Mouse (Mus musculus) embryonic facial prominence, embryonic 12.5 days (tissue): ENCODE data around the gene Mrfap1. TPM values are rescaled to one million over a fixed set of nuclear protein-coding genes. Genes with fewer than 3 reads are reported as not detected.

Source experiments
- ATAC-seq: fragments of 200-750 bp; cut with Nextera tagmentation; 2 replicates; pipeline ENCODE4 v1.8.0; 2017; ENCODE audit not compliant: insufficient number of reproducible peaks, insufficient read depth, low FRiP score, low TSS enrichment
- H3K27ac ChIP-seq: fragments of 300-500 bp; sonication (generic); 2 replicates; pipeline ENCODE4 v1.5.1; 2016; ENCODE audit warnings: mild to moderate bottlenecking
- H3K27me3 ChIP-seq: fragments of 300-500 bp; sonication (generic); 2 replicates; pipeline ENCODE4 v1.6.1; 2016; ENCODE audit warnings: mild to moderate bottlenecking, moderate library complexity
- H3K36me3 ChIP-seq: fragments of 300-500 bp; sonication (generic); 2 replicates; pipeline ENCODE4 v1.6.1; 2016; ENCODE audit warnings: mild to moderate bottlenecking
- H3K4me1 ChIP-seq: fragments of 300-500 bp; sonication (generic); 2 replicates; pipeline ENCODE4 v1.6.1; 2016
- H3K4me2 ChIP-seq: fragments of 300-500 bp; sonication (generic); replicated peaks from 2 replicates; pipeline ENCODE4 v1.6.1; 2016; ENCODE audit warnings: mild to moderate bottlenecking, moderate library complexity
- H3K4me3 ChIP-seq: fragments of 300-500 bp; sonication (generic); 2 replicates; pipeline ENCODE4 v1.5.1; 2016; ENCODE audit warnings: mild to moderate bottlenecking
- H3K9ac ChIP-seq: fragments of 300-500 bp; sonication (generic); 2 replicates; pipeline ENCODE4 v1.6.1; 2016; ENCODE audit warnings: mild to moderate bottlenecking, moderate library complexity
- H3K9me3 ChIP-seq: fragments of 300-500 bp; sonication (generic); 2 replicates; pipeline ENCODE4 v1.6.1; 2016; ENCODE audit warnings: mild to moderate bottlenecking, moderate library complexity
- WGBS: fragments of 180-500 bp; shearing (Covaris S2); methylation state at CpG from one replicate; pipeline ENCODE4 v1.1.7; 2016; 5-methylcytosine and 5-hydroxymethylcytosine counted together
- polyA plus RNA-seq: library from polyadenylated mRNA; unstranded; fragments of >200 nt; fragmentation: Nextera tagmentation; extraction: Ambion mirVana; gene quantifications from 2 replicates; pipeline ENCODE4 v1.2.1, GENCODE M21; 2016

The Mrfap1 gene
- polyA plus RNA-seq, 1 experiment from 2014 or later, result 717 TPM

GRCm38 (mm10) chr5:36748536-36749061 lies 48.0 kb downstream of the Mrfap1 start, which contains the start of gene Bloc1s4:
Gene Bloc1s4, minus strand, starts transcription at chr5:36748650.
- no peaks in the 10 kb centered on the region for H3K36me3 ChIP-seq
- WGBS, result 4% methylated on average over 31 of the region's 31 CpGs
- no peaks in the 10 kb centered on the region for H3K27me3 ChIP-seq
- 0 out of 2 replicates have a peak within 1 kb of the TSS, but pooled peaks have one; percentile 3 for H3K27ac ChIP-seq
- peak within 1 kb of the TSS; percentile 98 for H3K4me2 ChIP-seq
- peaks cover 10% of the 10 kb centered on the region for H3K4me1 ChIP-seq
- peak within 1 kb of the TSS; percentile 100 for H3K4me3 ChIP-seq
- ATAC-seq, result peak; percentile 83
- no peaks in the 10 kb centered on the region for H3K9me3 ChIP-seq
- peak within 1 kb of the TSS; percentile 91 for H3K9ac ChIP-seq

- H3K4me1 ChIP-seq, result peaks cover 10% of the 10 kb centered on the region
- H3K9ac ChIP-seq, result peak overlapping the region; percentile 91
- no peaks in the 10 kb centered on the region for H3K27me3 ChIP-seq
- peak overlapping the region; percentile 98 for H3K4me2 ChIP-seq
- H3K36me3 ChIP-seq, result no peaks in the 10 kb centered on the region
- peak overlapping the region; percentile 100 for H3K4me3 ChIP-seq
- peak; percentile 57; the same call in 1 of the 2 replicates for ATAC-seq
- 0 out of 2 replicates have a peak overlapping the region, but pooled peaks have one; percentile 3 for H3K27ac ChIP-seq
- no peaks in the 10 kb centered on the region for H3K9me3 ChIP-seq
- WGBS, result 2% methylated on average over 76 of the region's 76 CpGs
These were observed 48.6 kb downstream of the Mrfap1 start for GRCm38 (mm10) chr5:36747794-36748535.

- Histone ChIP-seq H3K9me3 (no peaks in the 10 kb centered on the region), H3K4me2 (peak overlapping the region; percentile 98), H3K4me3 (peak overlapping the region; percentile 100; the same call in 1 of the 2 replicates), H3K27me3 (no peaks in the 10 kb centered on the region), H3K27ac (no peak overlapping the region), H3K36me3 (no peaks in the 10 kb centered on the region), H3K4me1 (peaks cover 10% of the 10 kb centered on the region), H3K9ac (no peak overlapping the region)
- ATAC-seq, result no peak
- 85% methylated on average over 7 of the region's 7 CpGs for WGBS
These were observed 49.5 kb downstream of the Mrfap1 start for GRCm38 (mm10) chr5:36747071-36747470.

Other genes with a start within 250 kb of the Mrfap1 start
- gene Tbc1d14, start 203.5 kb downstream of the Mrfap1 start, polyA plus RNA-seq, result 44.5 and 45.8 TPM in 2 replicates
- 27.0 and 28.1 TPM in 2 replicates for gene D5Ertd579e, start 100.7 kb downstream of the Mrfap1 start, polyA plus RNA-seq
- 32.0 and 32.2 TPM in 2 replicates for gene Bloc1s4, start 48.1 kb downstream of the Mrfap1 start, polyA plus RNA-seq
- 10.3 and 11.7 TPM in 2 replicates for gene Man2b2, start 33.9 kb upstream of the Mrfap1 start, polyA plus RNA-seq
- gene Ppp2r2c, start 71.7 kb upstream of the Mrfap1 start, polyA plus RNA-seq, result 1.1 and 1.8 TPM in 2 replicates
- gene Wfs1, start 192.4 kb upstream of the Mrfap1 start, polyA plus RNA-seq, result 9.7 and 10.7 TPM in 2 replicates